Mouse (Mus musculus): ENCODE data around the gene Mettl7a3.
"Not testable (repeated sequence)": the region's sequence is repeated elsewhere in the genome, so short reads cannot be mapped to it uniquely, and the experiment has no call there.

Mettl7a3 gene

DNA sequence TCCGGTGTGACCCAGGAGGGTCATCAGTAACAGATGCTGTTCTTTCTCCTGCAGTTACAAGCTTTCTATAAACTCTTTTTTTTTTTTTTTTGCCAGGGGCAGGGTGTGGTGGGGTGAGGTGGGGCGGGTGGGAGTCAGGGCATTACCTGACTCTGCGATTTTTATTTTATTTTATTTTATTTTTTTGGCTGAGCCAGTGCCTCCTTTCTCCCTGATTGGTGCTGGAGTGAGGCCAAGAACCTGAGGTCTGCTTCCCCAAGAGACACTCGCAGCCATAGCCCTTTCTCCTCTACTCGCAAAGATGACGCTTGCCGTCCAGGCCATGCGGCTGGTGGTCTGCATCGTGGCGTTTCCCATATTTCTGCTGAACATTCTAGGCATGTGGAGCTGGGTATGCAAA, at the start of gene Mettl7a3:
TSS of gene Mettl7a3 (plus strand) at position 301 of the 400 bp plus-strand sequence.
- no peak for DNase-seq (ENCODE audit: low spot score)

DNA sequence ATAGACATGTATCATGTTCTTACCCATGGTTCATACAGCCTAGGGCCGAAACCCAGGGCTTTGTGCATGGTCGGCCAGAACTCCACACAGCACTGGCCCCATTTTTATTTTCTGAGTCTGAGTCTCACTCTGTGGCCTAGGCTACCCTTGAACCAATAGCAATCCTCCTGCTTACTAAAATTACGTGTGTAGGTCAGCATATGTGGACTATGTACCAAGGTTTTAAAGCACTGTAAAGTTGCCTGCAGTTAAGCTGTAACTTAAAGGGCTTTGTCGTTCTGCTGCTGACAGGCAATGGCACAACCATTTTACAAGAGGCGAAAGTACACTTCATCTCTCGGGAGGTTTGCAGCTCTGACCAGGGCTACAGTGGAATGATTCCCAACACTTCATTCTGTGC, 45.7 kb upstream of the Mettl7a3 start:
- no peak for DNase-seq (ENCODE audit: low spot score)

DNA sequence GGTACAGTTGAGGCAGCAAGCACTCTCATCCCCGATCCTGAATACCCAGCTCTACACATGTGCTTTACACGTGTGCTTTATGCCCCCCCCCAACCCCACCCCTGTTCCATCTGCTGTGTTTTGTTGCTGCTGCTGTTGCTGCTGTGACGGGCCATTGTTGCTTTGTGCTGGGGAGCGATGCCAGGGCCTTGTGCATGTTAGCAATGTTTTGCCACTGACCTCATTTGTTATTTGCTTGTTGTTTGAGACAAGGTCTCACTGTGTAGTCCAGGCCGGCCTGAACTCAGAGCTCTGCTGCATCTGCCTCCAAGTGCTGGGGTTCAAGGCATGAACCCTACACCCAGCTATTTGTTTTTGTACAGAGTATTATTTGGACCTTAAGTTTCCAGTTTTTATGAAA, 43.9 kb upstream of the Mettl7a3 start:
- peak; percentile 26 for DNase-seq (ENCODE audit: low spot score)

DNA sequence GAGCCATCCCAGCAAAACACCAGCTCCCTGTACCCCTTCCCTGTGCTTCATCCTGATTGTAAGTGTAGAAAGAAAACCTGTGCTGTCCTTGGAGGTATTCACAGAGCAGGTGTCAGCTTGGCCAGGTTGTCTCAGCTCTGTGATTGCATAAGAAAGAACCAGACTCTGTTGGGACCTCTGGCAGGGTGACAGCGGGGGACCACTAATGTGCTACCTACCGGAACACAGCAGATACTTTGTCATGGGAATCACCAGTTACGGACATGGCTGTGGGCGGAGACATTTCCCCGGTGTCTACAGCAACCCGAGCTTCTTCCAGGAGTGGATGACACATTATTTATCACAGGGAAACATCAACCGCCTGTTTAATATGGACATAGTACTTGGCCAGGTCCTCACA, 42.4 kb upstream of the Mettl7a3 start:
- no peak for DNase-seq (ENCODE audit: low spot score)

DNA sequence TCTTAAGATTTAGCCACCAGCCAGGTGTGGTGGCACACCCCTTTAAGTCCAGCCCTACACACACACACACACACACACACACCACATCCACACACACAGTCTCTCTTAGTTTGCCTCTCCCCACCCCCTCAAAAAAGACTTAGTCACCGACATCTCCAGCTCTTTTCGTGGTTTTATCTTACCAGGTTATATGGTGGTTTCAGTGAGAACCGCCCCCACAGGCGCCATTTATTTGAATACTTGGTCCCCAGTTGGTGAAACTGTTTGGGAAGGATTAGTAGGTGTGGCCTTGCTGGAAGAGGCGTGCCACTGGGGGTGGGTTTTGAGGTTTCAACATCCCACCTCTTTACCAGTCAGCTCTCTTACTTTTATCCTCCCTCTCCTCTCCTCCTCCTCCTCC, 36.9 kb upstream of the Mettl7a3 start:
- DNase-seq (ENCODE audit: low spot score), result no peak

DNA sequence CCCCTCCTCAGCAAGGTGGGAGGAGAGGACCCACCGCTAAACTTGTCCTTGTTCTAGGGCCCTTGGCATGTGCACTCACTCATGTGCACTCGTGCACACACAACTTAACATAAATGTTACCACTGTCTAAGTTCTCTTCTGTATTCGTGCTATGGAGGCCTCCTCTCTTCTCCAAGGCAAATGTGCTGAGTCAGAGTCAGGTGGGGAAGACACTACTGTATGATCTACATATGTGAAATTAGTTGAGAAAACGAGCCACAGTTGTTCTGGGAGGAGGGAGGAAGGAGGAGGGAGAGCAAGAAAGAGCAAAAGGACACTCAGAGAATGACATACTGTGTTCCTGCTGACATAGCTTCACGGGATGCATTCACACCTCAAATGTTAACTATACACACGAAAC, 34.2 kb upstream of the Mettl7a3 start:
- no peak for DNase-seq (ENCODE audit: low spot score)

DNA sequence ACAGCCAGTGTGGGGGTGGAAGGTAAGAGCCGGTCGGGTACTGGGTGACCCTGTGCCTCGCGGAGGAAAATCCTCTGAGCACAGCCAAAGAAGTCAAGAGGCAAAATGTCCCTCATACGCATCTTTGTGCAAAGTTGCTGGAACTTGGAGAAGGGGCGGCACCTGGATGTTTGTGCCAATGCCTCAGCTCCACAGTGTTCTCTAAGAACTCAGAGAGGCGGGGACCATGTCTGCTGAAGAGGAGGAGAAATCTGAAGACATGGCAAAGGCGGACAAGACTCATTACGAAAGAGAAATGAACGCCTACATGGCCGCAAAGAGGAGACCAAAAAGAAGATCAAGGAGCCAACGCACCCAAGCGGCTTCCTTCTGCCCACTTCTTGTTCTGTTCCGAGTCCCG, 33.2 kb upstream of the Mettl7a3 start:
- no peak for DNase-seq (ENCODE audit: low spot score)

DNA sequence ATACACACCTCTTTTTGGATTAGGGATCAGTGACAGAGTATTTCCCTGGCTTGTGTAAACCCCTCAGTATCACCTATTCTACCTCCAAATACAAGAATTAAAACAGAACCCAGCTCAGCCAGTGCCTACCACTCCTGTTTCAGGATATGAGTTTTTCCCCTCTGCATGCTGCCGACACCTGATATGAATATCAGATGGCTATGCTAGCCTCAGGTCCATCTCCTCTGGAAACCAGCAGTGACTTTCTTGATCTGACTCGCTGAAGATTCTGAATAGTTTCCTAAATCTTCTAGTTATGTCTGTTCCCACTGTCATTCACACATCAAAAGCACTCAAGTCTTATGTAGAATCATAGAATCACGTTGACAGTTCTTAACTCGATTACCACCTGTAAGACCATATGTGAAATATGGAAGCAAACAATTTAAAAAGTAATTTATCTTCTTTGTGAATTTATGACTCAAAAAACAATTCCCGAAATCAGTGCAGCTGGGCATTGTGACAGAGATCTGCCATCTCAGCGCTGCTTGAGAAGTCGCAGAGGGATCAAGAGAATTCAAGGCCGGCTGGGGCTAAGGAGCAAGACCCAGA, 31.2 kb upstream of the Mettl7a3 start:
- no peak for DNase-seq (ENCODE audit: low spot score)

DNA sequence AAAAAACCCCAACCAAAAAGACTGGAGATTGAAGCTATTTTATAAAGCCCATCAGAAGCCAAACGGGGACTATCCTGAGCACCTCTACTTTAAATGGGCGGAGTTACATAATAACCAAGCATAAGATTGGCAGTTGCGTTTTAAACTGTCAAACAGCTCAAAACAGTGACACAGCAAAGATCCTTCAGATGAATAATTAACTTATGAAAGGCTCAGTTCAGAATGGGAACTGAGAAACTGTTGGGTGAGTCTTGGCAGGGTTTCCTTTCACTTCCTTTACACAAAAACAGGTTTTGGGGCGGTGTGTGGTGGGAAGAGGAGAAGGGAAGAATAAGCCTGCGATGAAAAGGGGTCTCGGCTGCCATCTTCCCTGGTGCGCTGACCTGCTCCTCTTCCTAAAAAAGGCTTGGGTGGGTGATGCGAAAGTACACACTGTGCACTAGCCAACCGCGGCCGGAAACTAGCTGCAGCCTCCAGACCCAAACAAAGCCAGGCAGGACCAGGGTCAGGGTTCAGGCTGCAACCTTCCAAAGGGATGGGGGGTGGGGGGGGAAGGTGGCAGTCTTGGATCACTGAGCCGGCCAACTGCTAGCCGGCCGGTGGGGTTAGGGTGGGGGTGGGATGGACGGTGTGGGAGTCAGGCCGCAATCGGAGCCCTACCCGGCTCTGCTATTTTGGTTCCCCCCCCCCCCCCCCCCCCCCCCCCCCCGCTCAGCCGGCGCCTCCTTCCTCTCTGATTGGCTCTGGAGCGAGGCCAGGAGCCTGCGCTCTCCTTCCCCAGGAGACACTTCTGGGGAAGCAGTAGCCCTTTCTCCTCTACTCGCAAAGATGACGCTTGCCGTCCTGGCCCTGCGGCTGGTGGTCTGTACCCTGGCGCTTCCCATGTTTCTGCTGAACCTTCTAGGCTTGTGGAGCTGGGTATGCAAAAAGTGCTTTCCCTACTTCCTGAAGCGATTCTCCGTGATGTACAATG, 30.4 kb upstream of the Mettl7a3 start, which contains the start of gene Mettl7a1:
TSS of gene Mettl7a1 (plus strand) at position 122 of the 973 bp plus-strand sequence.
- DNase-seq (ENCODE audit: low spot score), result peak; percentile 49

DNA sequence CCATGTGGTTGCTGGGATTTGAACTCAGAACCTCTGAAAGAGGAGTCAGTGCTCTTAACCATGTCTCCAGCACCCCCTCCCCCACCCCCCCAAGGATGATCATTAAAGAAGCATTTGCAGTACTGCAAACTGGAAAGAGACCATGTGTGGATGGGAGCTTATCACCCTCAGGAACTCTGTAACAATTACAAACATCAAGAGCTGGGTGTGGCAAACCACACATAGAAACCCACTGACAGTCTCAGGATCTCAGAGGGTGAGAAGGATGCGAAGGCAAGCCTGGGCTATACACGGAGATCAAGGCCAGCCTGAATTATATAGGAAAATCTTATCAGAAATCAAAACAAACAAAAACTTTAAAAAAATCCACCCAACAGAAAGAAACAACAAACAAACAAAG, 28.5 kb upstream of the Mettl7a3 start:
- no peak for DNase-seq (ENCODE audit: low spot score)

DNA sequence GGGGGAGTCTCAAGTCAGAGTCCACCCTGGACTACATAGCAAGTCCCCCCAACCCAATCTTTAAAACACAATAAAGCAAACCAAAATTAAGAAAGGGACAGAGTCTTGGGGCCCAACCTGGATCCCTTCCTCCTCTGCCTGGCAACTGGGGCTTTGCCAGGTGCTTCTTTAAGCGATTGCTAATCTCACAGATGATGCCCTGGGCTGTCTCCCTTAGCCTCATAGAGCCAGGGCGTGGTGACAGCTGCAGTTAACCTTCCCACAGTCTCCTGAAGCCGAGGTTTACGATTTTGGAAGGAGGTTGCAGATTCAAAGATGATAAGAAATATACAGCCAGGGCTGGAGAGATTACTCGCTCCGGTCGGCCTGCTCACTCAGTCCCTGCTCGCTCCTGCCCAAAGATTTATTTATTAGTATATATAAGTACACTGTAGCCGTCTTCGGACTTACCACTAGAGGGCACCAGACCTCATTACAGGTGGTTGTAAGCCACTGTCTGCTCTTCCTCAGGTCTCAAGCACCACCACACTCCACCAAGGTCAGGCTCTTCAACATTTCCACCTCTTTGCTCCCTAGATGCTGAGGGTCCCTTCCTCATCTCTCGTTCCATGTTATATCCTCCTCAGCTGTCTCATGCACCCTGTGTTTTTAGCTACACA, 27.2 kb upstream of the Mettl7a3 start:
- not testable (repeated sequence) for DNase-seq (ENCODE audit: low spot score)

DNA sequence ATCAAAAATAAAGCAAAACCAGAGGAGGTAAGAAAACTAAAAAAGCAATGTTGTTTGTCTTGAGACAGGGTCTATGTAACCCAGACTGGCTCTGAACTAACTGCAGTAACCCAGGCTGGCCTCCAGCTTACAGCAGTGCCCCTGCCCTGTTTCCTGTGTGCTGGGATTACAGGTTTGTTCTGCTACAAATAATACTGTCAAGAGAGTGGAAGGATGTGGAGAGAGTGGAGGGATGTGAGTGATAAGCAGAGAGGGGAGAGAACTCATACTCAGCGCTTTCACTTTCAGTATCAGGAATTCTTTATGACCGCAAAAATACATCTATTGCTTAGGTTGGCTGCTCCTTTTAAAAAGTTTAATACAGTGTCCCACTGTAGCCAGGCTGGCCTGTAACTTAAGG, 22.4 kb upstream of the Mettl7a3 start:
- DNase-seq (ENCODE audit: low spot score), result no peak

DNA sequence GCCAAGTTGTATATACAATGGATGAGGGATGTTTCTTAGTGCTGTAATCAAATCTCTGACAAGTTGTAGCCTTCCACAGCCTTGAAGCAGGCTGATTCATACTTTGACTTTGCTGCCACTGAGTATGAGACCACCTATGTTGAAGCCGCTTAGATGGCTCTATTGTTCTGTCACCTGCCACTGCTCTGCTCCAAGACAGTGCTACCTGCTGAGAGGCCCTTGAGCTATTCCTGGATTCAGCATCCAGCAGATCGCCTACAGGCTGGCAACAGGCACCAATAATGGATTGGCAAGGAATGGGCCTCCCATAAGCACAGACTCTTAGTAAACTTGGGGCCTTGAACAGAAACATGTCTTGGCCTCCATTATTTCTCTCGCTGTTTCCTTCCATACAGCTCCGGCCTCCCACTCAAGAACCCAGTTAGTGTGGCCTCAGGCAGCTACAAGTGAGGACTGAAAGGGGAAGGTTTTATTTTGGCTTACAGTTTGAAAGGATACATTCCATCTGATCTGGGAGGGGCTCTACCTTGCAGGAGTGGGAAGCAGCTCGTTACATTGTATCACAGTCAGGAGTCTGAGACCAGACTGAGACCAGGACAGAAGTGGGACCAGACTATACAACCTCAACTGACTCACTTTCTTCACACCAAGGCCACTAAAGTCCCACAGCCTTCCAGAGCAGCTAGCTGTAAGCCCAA, 20.1 kb upstream of the Mettl7a3 start:
- DNase-seq (ENCODE audit: low spot score), result no peak

DNA sequence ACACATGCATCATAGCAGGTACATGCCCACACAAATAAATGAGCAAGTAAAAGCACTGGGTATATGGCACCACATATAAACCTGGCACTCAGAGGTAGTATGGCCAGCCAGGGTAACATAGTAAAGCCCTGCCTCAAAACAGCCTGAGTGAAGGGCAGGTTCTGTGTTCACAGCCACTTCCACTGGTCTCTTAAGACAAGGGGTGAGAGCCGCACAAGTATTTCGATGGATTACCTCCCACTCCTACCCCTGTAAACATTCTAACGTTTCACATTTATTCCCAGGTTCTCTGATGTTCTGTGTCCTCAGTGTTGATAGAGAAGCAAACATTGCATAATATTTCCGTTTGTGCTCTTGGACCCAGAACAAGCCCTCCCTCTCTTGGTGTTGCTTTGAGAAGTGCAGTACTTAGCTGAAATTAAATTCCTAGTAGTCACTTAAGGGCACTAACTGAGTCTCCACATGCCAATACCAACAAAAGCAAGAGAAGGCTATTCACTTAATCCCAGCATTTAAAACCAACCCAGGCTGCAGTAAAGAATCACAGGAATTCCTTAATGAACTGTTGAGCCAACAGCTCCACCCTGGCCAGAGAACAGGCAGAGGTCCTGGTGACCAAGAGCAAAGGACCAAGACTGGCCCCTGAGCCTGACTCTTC, 16.6 kb upstream of the Mettl7a3 start:
- not testable (repeated sequence) for DNase-seq (ENCODE audit: low spot score)

DNA sequence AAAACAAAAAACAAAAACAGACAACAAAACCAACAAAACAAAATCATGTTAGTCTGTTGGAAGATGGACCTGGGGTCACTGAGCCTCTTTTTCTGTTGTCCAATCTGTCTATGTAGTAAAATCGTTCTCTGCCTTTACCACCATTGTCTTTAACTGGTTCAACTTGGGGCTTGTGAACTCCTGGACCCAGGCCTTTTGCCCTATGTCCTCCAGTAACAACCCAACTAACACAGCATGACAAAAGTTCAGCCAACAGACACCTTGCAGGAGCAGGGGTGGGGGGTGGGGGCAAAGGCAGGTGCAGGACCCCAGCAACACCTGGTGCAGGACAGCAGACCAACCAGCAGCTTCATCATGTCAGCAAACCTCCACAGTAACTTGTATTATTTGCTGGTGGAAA, 14.8 kb upstream of the Mettl7a3 start:
- no peak for DNase-seq (ENCODE audit: low spot score)

DNA sequence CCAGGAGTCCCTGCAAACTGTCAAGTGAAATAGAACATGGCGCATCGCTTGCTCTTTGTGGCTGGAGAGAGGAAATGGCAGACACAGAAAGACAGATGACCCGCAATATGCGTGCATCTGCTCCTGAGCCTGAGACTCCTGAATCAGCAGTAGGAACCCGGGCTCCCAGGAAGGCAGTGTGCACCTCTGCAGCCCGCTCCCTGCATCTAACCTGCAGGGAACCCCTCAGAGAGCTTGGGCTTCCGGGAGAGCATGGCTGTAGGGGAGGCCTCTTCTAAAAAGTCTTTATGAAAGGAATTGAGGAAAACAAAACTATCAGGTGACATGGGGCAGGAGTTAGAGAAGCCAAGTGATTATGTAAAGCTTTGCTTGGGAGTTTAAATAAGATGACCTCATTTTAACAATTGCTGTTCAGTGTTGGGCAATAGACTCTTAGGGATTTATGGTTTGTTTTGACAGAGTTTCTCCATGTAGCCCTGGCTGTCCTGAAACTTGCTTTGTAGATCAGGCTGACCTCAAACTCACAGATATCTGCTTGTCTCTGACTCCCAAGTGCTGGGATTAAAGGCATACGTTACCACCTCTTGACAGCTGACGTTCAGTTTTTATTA, 14.3 kb upstream of the Mettl7a3 start:
- DNase-seq (ENCODE audit: low spot score), result no peak

DNA sequence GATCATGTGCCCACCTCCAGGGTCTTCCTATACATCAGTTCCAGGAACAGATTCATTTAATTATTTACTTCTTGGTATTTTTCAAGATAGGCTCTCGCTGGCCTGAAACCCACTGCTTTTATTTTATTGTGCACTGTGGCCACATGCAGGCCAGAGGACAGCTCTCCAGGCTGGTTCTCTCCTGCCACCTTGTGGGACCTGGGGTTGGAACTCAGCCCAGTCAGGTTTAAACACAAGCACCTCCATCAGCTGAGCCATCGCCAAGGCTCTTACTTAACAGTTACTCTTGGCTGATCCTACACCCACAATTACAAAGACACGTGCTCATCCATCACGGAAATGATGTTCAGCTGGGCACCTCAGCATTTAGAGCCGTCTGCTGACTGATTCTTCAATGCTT, 13.6 kb upstream of the Mettl7a3 start:
- no peak for DNase-seq (ENCODE audit: low spot score)

DNA sequence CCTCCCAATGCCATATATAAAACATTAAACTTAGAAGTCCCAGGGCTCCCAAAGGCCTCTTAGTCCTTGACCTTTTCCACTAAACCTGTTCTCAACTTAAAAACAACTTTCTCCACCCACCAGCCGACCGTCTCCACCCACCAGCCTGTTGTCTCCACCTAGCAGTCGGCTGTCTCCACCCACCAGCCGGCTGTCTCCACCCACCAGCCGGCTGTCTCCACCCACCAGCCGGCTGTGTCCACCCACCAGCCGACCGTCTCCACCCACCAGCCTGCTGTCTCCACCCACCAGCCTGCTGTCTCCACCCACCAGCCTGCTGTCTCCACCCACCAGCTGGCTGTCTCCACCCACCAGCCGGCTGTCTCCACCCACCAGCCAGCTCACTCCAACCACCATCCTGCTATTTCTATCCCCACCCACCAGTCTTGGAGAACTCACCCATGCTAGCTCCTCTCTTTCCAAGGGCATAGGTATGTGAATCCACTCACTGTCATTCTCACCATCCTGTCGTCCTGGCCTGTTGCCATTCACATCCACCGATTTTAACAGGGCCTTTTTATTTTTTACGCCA, 10.6 kb upstream of the Mettl7a3 start:
- DNase-seq (ENCODE audit: low spot score), result no peak

DNA sequence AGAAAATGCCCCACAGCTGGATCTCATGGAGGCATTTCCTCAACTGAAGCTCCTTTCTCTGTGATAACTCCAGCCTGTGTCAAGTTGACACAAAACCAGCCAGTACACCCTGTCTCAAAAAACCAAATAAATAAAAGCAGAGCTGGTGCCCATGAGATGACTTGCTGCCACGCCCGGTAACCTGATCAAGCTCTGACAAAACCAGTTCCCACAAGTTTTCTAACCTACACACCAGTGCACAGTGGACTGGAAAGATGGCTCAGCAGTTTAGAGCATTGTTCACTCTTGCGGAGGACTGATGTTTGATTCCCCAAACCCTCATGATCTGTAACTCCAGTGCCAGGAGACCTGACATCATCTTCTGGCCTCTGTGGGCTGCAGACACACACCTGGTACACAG, 9.5 kb upstream of the Mettl7a3 start:
- DNase-seq (ENCODE audit: low spot score), result no peak

DNA sequence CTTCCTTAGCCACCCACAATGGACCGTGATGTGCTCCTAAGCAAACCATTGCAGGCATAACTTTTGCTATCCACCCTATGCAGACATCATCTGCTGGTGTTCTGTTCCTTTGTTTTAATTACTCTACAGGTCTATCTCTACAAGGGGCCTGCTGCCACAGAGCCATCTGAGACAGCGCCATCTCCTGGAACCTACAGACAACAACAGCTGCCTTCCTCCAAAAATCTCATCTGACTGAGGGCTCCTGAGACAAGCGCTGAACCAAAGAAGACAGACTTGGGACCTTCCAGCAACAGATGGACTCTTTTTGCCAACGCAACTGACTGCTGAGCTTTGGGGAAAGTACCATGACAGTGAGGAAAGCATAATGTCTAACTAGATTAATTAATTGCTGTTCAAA, 6.6 kb upstream of the Mettl7a3 start:
- not testable (repeated sequence) for DNase-seq (ENCODE audit: low spot score)

DNA sequence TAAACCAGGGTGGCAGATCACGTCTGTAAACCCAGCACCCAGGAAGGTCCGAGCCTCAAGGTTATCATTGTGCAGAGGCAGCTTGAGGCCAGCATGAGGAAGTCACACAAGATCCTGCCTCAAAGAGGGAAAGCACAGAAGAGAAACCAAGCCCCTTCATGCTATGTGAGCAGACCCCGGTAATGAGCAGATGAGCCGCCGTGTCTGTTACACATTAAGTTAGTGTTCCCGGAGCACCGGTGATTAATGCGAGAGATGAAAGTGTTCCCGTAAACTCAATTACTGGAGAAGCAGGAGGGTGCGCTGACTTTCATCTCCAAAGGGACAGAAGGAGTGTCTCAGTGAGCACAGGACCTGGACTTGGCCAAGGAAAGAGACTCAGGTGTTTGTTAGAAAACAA, 5.4 kb upstream of the Mettl7a3 start:
- not testable (repeated sequence) for DNase-seq (ENCODE audit: low spot score)

Measured in layer of hippocampus, adult 9-10 months (tissue).